Mouse (Mus musculus): ENCODE results near the gene Gm28043. TPM values are rescaled to one million over a fixed set of nuclear protein-coding genes. Genes with fewer than 3 reads are reported as not detected.

Gene Gm28043
- polyA plus RNA-seq (2017; shearing (Covaris generic)) = 6.4 TPM

GRCm38 (mm10) chr17:29614115-29615023, at the start of gene Gm28043, which contains the start of gene Rnf8:
TSS of gene Gm28043 (plus strand) at chr17:29614876.
TSS of gene Rnf8 (plus strand) at chr17:29614790.

GRCm38 (mm10) chr17:29660076-29660761, 45.5 kb downstream of the Gm28043 start, which contains the start of gene Cmtr1:
TSS of gene Cmtr1 (plus strand) at chr17:29660595.

GRCm38 (mm10) chr17:29716732-29717445, 102.2 kb downstream of the Gm28043 start, which contains the start of gene Ccdc167:
TSS of gene Ccdc167 (minus strand) at chr17:29717044.

Other genes with a start within 250 kb of the Gm28043 start
- gene Pim1, start 124.1 kb upstream of the Gm28043 start, polyA plus RNA-seq (2017; shearing (Covaris generic)) = 178 TPM
- 0.39 TPM for gene Gm17657, start 65.2 kb upstream of the Gm28043 start, polyA plus RNA-seq (2017; shearing (Covaris generic))
- gene Tbc1d22b, start 65.1 kb upstream of the Gm28043 start, polyA plus RNA-seq (2017; shearing (Covaris generic)) = 30.5 TPM
- 3.8 TPM for gene Tmem217, start 62.5 kb upstream of the Gm28043 start, polyA plus RNA-seq (2017; shearing (Covaris generic))
- 57.8 TPM for gene Rnf8, start 86 bp upstream of the Gm28043 start, polyA plus RNA-seq (2017; shearing (Covaris generic))
- 211 TPM for gene Cmtr1, start 45.7 kb downstream of the Gm28043 start, polyA plus RNA-seq (2017; shearing (Covaris generic))
- 5.3 TPM for gene Ccdc167, start 102.2 kb downstream of the Gm28043 start, polyA plus RNA-seq (2017; shearing (Covaris generic))

Data from naive thymus-derived CD4-positive, alpha-beta T cell, adult 5 months (primary cell).